Mouse (Mus musculus) kidney, adult 2 months (tissue): ENCODE measurements around the gene Slc10a7.

ENCODE experiments used
- CTCF ChIP-seq: fragments of 200-500 bp; conservative IDR thresholded peaks from 2 replicates; pipeline ENCODE4 v1.5.1; 2011; ENCODE audit warnings: low read depth, mild to moderate bottlenecking, control low read depth, low read length, moderate library complexity, mixed read lengths; ENCODE audit not compliant: insufficient read depth, insufficient read length
- POLR2A ChIP-seq: fragments of 200-500 bp; IDR thresholded peaks from one replicate; pipeline ENCODE4 v1.6.1; 2011; ENCODE audit warnings: low read depth, low read length, control low read depth

DNA sequence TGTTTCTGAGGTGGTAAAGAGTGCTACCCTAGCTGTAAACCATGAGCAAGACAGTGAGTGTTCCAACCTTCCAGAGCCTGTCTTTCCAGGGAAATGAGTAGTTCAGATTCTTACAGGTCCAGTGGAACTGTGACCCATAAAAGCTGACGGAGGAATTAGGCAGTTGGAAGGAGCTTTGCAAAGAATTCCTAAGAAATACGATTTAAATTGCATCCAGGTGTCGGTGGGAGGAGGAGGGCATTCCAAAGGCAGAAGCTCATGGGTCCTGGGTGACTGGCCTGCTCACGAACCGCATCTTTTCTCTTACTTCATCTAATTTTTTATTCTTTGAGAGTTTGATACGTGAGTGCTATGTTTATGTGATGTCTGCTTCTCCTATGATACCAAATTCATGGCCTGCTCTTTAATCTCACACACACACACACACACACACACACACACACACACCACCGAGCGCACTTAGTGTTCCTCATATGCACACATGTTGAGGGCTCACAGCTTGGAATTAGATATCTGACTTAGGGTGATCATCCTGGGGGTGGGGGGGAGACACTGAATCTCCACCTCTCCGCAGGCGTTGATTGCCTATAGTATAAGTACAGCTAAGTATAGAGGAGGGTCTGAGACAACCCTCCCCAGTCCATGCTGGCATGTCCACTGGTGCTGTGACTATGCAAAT lies 169.5 kb downstream of the Slc10a7 start:
- TF ChIP-seq CTCF (no peak), POLR2A (no peak)
